Mouse (Mus musculus) layer of hippocampus, postnatal 10 days (tissue): ENCODE results near the gene Il27ra. TPM values are rescaled to one million over a fixed set of nuclear protein-coding genes. Genes with fewer than 3 reads are reported as not detected.
A peak's percentile ranks its signal among the peaks of the same experiment; 100 is the strongest.
"Not testable (repeated sequence)": the region's sequence is repeated elsewhere in the genome, so short reads cannot be mapped to it uniquely, and the experiment has no call there.

Experiments
- DNase-seq, 2 experiments: peaks; one replicate each; pipeline ENCODE4 v3.0.0; 2021; ENCODE audit warnings: low spot score in 2 of 2
- total RNA-seq, 2 experiments: library from RNA; stranded (reverse); gene quantifications; 2 replicates each; pipeline ENCODE4 v1.2.3; 2021

The Il27ra gene
- total RNA-seq, 2 experiments from 2014 or later, result 1.4 to 1.7 TPM

DNA sequence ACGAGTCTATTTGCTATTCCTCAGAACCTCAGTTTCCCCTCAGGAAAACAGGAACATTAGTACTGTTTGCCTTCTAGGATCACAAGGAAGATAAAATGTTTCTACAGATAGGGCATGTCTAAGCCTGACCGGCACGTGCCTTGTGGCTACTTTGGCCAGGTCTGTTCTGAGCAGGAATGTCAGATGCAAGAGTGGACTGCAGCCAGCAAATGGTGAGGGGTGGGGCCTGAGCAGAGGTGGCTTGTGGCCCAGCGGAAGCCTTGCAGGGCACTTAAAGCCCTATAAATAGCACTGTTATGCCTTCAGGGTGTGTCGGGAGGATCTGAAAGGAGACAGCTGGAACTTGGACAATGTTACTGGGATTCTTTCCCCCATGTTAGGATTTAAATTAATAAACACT, 19.3 kb downstream of the Il27ra start:
- DNase-seq, result no peak

DNA sequence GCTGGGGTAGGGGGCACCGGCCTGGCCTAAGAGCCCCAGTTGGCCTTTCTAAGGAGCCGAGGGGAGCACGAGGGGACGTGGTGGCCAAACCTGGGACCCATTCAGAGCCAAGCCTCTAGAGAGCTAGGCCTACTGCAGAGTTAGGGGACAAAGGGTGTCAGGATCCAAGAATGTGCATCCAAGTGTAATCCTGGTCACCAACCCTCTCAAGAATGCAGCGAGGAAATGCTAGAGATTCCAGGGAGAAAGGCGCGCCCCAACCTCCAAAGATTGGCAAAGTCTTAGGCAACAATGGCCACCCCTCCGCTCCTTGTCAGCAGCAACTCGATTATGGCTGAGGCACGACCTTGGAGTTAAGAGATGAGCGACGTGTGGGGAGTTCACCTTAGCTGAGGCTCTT, 20.8 kb downstream of the Il27ra start:
- DNase-seq, result no peak

DNA sequence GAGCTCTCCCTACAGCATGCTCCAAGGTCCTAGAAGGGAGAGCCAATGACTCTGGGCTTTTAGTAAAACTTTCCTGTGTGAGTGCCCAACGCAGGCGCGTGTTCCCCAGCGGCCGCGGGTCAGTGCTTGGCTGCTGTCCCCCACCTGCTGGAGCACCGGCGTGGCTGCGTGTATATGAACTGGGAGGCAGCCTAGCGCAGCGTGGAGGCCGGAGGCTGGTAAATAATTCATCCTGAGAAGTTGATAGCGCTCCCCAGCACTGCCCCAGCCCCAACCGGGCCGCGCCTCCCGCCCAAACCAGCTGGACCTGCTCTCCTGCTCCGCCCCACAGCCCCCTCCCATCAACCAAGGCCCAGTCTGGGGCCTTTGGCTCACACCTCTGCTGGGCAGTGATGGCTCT, 21.3 kb downstream of the Il27ra start, which contains the start of gene Palm3:
Gene Palm3 (plus strand): TSS at position 376 of the 400 bp plus-strand sequence.
- no peak for DNase-seq

DNA sequence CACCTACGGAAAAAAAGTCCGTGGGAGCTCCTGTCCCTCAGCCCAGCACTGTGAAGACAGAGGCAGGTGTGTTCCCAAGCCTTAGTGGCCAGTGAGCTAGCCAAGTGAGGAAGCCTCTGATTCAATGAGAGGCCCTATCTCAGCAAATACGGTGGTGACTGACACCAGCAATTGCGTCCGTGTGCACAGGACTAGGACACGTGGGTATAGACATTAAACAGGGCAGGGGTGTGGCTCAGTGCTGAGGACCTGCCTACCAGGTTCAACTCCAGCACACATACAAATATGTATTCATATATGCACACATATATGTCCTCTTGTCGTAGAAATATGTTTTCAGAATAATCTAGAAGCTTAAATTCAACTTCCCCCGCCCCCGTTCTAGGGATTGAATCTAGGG, 22.7 kb downstream of the Il27ra start:
- no peak for DNase-seq

DNA sequence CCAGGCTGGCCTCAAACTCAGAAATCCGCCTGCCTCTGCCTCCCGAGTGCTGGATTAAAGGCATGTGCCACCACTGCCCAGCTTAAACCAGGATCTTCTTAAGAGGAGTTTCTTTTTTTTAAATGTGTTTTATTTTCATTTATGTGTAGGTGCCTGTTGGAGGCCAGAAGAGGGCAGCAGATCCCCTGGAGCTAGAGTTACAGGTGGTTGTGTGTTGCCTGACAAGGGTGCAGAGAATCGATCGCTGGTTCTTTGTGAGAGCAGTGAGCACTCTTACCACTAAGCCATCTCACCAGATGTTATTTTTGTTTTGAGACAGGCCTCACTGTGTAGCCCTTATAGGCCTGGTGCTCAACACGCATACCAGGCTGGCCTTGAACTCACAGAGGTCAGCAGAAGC, 26.6 kb downstream of the Il27ra start:
- no peak for DNase-seq

DNA sequence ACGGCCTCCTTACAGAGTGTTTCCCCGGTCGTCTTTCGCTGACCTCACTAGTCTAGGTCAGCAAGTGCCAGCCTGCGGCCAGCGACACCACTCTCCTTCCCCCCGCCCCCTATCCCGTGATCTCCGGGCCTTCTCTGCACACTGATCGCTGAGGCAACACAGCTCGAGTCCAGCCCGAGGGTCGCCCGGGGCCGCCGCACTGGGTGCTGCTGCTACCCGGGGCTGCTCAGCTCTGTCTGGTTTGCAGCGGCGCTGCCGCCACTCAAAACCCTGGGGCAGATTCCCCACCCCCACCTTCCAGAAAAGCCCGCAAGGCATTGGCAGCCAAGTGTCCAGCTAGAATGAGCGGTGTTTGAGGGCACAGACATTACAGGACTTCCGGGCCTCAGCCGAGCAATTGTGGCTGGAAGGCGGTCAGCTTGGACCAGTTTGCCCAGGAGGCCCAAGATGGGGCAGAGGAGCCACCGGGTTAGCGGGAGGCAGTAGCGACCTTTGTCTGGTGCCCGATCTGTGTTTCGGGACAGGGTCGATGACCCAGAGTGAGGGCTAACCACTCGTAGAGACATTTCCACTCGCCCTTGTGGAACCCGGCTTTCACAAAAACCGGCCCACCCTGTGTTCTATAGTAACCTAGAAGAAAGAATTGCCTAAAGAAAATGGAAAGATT, 29.8 kb downstream of the Il27ra start:
- no peak for DNase-seq

DNA sequence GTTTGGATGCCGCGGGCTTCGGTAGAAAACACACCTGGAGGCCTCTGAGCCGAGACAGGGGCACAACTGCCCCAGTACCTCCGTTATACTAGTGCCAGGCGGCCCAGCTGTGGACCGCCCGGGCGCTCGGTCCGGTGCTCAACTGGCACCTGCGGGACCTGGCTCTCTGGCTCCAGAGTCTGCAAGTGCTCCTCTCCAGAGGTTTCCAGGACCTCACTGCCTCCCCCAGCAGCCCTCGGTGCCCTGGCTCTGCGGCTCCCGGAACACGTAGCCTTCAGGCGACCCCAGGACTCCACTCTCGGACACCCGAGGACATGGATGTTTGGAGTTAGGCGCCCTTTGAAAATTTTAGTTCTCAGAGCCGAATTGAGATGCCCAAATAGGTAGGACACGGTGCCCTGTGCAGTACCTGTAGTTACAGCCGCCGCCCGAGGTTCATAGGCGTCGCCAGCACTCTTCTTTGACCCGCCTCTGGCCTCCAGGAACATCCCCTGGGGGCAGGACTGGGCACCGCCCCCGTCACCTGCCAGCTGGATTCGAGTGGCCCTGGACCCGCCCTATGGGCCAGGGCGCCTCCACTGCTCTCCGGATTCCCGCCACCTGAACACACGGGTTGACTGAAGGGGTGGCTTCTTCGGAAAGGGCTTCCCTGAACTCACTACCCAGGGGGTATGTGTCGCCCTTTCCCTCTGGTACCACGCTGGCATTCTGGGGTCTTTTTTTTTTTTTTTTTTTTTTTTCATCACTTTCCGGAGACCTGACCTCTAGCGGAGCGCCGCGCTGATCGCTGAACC, 30.5 kb downstream of the Il27ra start, which contains the start of gene 2210011C24Rik:
Gene 2210011C24Rik (minus strand): TSS at position 467 of the 794 bp plus-strand sequence.
- no peak for DNase-seq

DNA sequence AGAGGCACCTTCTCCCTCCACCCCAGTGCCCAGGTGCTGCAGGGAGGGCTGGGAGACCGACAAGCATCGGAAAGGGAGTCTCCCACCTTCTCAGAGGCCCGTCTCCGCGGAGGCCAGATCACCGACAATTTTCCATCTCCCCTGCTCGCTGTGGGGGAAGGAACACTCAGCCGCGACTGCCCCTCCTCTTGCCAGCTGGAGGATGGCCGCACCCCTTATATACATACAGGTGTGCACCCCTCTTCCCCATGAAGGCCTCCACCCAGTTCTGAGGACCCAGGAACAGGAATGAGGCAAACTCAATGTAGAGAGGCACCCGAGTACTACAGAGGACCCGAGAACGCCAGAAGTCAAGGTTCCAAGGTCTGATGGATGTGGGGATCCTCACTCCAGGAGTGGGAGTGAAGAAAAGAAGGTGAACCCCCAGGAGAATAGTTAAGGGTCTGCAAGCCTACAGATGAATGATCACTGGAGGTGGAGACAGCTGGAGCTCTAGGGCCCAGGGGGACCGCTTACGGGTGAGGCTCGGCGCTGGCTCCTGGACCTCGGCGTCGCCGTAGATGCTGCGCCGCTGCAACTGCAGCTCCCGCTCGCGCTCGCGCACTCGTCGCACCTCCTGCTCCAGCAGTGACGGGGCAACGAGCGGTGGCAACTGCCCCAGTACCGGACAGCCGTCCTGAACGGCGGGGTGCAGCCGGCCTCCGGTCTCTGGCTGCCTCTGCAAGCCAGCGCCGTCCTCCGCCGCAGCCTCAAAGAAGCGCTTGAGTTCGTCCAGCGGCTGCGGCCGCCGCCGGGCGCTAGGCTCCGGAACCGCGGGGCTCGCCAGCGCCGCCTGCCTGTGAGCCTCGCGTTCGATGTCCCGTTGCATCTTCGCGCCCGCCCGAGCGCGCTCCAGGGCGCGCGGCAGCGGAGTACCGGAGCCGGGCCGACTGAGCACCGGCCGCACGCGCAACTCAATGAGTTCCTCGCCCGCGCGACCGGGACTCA, 31.5 kb downstream of the Il27ra start:
- peak; percentile 70 to 85 for DNase-seq

DNA sequence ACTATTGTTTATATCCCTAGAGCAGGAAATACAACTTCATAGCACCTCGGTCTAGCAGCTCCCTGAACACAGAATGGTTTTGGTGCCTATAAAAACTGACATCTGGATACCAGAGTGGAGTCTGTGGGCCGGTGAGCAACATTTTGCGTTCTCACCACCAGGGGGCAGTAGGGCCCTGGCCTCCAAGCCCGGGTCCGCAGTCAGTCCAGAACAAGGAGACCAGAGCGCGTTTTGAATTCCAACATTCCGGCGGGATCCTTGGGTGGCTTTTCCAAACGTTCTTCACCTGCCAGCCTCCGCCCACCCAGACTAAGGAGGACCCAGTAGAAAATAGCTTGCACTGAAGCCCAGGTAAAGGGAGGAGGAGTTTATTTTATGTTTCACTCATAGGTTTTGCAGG, 32.5 kb downstream of the Il27ra start:
- peak; percentile 85 to 90 for DNase-seq

DNA sequence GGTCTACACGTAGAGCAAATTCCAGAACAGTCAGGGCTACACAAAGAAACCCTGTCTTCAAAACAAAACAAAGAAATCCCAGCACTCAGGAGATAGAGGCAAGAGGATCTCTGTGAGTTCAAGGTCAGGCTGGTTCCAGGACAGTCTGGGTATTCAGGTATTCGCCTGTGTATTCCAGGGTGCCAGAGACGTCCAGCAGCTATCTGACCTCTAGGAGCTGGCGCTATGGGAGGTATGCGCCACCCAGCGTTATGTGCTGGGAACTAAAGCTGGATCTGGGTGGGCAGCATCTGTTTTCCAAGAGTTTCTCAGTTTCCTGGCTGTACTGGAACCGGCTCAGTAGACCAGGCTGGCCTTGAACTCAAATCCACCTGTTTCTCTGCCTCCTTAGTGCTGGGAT, 34.0 kb downstream of the Il27ra start:
- DNase-seq, result no peak

DNA sequence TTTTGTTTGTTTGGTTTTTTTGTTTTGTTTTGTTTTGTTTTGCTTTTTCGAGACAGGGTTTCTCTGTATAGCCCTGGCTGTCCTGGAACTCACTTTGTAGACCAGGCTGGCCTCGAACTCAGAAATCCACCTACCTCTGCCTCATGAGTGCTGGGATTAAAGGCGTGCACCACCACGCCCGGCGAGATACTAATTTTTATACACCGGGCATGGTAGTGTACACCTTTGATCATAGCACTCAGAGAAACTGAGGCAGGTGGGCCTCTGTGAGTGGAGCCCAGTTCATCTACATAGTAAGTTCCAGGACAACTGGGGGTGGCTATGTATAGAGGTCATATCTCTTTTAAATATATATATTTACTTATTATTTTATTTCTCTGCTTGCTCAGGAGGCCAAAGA, 36.9 kb downstream of the Il27ra start:
- DNase-seq, result not testable (repeated sequence)

DNA sequence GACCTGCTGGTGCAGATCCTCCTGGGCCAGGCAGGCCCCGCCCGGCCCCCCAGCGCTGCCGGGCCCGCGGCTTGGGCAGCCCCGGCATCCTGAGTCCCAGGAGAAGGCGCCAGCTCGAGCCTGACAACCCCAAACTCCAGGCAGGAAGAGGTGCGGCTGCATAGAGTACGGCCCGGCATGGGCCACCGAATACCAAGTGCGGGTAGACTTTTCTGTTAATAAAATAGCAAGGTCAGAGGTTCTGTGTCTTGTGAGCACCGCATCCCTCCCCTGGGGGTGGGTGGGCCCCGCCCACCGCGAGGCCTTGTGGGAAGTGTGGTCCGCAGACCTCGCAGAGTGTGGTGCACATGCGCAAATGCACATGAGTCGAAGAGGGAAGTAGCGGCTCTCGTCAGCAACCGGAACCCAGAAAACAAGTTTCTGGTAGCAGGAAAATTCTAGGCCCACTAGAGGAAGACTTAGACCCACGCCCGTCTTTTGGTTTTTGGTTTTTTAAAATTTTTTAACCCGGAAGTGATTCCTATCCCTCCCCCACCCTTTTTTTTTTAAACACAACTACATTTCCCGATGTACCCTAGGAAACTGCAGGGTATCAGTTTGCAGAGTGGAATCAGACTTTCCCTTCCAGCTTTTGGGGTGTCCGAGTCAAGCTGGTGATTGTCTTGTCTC, 37.7 kb downstream of the Il27ra start:
- DNase-seq, result peak; percentile 88 to 93

DNA sequence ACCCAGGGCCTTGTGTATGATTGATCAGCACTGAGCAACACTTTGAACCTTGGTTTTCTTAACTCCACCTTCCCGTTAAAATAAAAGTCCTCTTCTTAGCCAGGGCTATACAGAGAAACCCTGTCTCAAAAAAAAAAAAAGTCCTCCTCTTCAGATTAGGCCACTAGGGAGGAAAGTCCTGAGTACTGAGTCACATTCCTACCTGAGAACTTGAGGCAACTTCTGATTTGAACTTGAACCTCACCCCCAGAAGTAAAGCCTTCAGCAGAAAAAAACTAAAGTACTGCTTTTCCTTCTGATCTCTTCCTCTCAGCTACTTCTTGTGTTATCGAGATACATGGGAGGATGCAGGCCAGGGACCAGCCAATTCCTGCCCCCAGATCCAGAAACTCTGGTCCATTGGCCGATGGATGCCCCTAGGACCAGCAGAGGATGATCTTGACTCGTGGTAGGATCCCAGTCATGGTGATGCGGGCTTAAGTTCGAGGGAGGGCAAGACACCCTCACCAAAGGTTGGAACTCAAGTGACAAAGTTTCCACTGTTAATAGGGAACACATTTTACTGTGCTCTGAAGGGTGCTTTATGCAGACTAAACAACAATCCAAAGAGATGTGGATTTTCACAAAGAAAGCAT, 38.7 kb downstream of the Il27ra start:
- DNase-seq, result no peak

DNA sequence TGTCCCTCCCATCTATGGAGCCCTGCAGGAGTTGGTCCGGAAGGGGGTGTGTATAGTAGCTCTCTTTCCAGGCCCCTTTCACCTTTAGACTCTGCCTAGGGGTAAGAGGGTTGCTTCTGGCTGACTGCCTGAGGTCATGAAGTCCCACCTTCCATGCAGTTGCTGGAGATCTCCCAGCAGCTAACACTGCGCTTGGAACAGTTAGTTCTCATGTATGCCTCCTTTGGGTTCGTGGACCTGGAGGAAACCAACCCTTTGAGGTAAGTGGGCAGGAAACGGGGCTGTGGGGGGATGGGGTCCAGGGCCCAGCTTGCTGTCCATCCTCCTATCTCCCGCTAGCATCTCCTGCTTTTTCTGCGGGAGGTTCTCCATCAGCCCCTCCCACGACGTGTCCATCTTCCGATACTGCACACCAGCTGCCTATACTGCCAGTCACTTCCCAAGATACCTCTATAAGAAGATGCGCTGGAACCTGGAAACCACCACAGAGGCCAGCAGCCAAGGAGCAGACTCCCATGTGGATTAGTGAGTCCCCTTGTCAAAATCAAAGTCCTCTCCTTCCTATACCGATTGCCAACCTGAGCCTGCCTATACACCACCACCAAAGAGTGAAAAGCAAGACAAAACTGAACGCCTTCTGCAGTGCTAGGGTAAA, 39.3 kb downstream of the Il27ra start:
- DNase-seq, result no peak

DNA sequence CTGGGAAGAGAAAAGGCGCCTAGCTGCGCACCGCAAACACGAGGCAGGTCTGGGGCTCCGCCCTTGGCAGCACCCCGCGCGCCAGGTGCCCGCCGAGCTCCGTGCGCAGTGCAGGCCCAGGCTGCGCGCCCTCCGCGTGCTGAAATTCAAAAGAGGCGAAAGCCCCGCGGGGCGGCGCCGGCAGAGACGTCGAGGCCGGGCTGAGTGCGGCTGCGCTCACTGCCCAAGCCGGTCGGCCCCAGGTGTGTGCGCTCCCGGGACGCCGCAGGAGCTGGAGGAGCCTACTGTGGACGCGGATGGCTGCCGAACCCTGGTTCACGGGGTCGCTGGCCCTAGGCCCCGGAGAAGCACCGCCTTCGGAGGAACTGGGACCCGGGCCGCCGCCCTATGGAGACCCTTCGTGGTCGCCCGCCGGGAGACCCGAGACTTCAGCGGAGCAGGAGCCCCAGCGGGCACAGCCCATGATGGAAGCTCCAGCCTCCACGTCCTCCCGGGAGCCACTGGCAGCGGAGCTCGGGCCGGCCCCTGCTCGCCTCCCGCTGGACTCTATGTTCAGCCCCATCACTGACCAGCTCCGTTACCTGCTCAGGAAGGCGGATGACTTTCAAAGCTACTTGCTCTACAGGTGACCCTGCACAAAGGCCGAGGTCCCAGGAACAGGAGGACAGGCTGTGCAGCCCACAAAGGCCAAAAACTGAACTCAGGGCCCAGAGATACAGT, 40.9 kb downstream of the Il27ra start, which contains the start of gene 1700067K01Rik:
Gene 1700067K01Rik (plus strand): TSS at position 222 of the 720 bp plus-strand sequence.
- no peak for DNase-seq

DNA sequence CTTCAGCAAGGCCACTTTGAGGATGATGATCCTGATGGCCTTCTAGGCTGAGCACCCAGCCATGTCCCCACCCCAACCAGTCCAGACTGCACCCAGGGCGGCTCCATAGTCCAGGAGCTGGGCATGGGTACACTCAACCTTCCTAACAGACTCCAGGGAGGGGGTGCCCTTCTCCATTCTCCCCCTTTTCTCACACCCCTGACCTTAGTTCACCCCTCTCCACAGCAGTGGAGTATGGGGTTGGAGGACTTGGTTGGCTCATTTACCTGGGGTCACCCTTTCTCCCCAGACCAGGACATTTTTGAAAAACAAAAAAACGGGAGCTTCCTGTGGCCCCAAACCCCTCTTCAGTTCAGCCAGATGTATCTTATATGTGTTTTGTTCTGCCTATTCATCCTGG, 42.6 kb downstream of the Il27ra start:
- DNase-seq, result no peak

DNA sequence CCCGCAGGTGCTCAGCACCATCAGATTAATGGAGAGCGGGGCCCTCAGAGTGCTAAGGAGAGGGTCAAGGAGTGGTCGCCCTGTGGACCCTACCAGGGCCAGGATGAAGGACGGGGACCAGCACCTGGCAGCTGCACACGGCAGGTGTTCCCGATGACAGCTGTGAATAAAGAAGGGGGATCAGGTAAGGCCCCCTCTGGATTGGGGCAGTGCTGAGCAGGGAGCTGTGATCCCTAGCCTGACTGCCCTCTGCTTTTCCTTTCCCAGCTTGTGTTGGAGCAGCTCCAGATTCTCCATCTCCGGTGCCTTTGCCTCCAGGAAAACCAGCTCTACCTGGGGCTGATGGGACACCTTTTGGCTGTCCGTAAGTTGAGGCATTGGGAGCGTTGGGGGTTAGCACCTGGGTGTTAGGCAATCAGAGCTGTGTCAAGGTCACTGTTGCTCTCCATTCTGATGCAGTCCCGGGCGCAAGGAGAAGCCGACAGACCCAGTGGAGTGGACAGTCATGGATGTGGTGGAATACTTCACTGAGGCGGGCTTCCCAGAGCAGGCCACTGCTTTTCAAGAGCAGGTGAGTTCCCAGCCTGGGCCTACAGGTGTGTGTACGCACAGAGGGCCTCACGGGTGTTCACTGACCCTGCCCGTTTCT, 43.2 kb downstream of the Il27ra start:
- DNase-seq, result no peak

DNA sequence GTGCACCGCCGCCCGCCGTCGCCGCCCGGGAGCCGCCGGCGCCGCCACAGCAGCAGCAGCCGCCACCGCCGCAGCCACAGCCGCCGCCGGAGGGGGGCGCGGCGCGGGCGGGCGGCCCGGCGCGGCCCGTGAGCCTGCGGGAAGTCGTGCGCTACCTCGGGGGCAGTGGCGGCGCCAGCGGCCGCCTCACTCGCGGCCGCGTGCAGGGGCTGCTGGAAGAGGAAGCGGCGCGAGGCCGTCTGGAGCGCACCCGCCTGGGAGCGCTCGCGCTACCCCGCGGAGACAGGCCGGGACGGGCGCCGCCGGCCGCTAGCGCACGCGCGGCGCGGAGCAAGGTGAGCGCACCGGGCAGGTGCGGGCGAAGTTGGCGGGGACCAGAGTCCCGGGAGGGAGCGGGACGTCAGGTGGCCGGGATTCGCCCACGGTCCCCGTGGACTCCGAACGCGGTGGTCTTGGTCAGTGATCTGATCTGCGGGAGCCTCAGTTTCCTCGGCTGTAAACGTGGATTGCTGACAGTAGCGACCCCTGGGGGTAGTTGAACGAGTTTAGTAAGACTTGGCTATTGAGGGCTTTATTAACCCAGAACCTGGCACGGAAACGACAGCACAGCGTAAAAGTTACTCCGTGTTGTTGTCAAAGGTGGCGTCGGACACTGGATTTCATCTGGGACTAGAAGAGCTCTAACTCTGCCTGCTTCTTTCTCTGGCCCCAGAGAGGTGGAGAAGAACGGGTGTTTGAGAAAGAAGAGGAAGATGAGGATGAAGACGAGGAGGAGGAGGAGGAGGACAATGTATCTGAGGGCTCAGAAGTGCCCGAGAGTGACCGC, 43.9 kb downstream of the Il27ra start:
- peak; percentile 61 to 74 for DNase-seq
